Mouse (Mus musculus): ENCODE measurements around the gene Tmem216.

DNA sequence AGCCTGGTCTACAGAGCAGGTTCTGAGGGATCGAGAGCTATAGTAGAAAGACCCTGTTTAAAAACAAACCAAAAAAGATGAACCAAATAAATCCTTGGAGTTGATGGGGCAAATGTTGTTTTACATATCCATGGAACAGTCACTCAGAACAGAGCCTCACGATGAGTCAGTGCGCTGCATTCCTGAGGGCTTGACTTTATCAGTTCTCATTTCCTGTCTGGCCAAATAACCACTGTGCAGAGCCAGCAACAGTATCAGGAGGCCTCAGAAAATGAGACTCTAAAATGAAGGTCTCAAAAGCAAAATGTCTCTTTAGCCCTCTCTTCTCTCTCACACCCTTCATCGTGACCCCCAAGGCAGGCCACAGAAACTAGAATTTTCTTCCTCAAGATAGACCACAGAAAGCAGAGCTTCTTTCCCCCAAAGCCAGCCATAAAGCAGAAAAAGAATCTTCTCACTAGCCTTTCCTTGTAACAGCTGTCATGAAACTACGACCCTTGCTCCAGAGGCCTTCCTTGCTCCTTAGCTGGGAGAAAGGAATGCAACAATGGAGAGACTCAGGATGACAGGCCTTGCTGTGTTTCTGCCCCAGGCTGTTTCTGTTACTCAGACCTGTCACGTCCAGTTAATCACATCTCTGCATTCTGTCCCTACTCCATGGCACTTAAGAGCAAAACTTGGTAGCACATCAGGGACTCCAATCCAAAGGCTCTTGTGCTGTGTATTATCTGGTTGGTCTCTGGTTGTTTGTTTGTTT, 5.7 kb upstream of the Tmem216 start:
- TF ChIP-seq CTCF (IDR thresholded peaks at IDR 0.05; ENCODE audit: extremely low read depth, insufficient read depth, insufficient read length, insufficient replicate concordance) (no peak), POLR2A (IDR thresholded peaks at IDR 0.05; ENCODE audit: low read depth, low read length) (no peak)
